Mouse (Mus musculus) midbrain, embryonic 11.5 days (tissue): Measurements from ENCODE around the gene Ostm1. TPM values are rescaled to one million over a fixed set of nuclear protein-coding genes. Genes with fewer than 3 reads are reported as not detected.
A peak's percentile ranks its signal among the peaks of the same experiment; 100 is the strongest.

Source experiments
- ATAC-seq: fragments of 200-750 bp; cut with Nextera tagmentation; 2 replicates; pipeline ENCODE4 v1.8.0; 2017; ENCODE audit warnings: moderate TSS enrichment, moderate library complexity; ENCODE audit not compliant: low FRiP score
- DNase-seq: peaks from one replicate; pipeline ENCODE4 v3.0.0; 2015; ENCODE audit warnings: low spot score; ENCODE audit errors: missing footprints
- H3K27ac ChIP-seq: fragments of 300-500 bp; sonication (generic); 2 replicates; pipeline ENCODE4 v1.5.1; 2014; ENCODE audit warnings: low read depth, low read length
- H3K27me3 ChIP-seq: fragments of 300-500 bp; sonication (generic); 2 replicates; pipeline ENCODE4 v1.6.1; 2014; ENCODE audit warnings: mild to moderate bottlenecking, low read length, moderate library complexity, mixed read lengths; ENCODE audit not compliant: control insufficient read depth, insufficient read depth
- H3K36me3 ChIP-seq: fragments of 300-500 bp; sonication (generic); 2 replicates; pipeline ENCODE4 v1.6.1; 2014; ENCODE audit warnings: mild to moderate bottlenecking, low read length, moderate library complexity, mixed read lengths; ENCODE audit not compliant: control insufficient read depth, insufficient read depth
- H3K4me1 ChIP-seq: fragments of 300-500 bp; sonication (generic); 2 replicates; pipeline ENCODE4 v1.6.1; 2014; ENCODE audit warnings: low read length; ENCODE audit not compliant: control insufficient read depth, insufficient read depth
- H3K4me2 ChIP-seq: fragments of 300-500 bp; sonication (generic); 2 replicates; pipeline ENCODE4 v1.6.1; 2014; ENCODE audit warnings: mild to moderate bottlenecking, moderate library complexity
- H3K4me3 ChIP-seq: fragments of 300-500 bp; sonication (generic); 2 replicates; pipeline ENCODE4 v1.5.1; 2014; ENCODE audit warnings: low read depth, low read length
- H3K9ac ChIP-seq: fragments of 300-500 bp; sonication (generic); 2 replicates; pipeline ENCODE4 v1.6.1; 2014; ENCODE audit warnings: low read length
- H3K9me3 ChIP-seq: fragments of 300-500 bp; sonication (generic); 2 replicates; pipeline ENCODE4 v1.6.1; 2016; ENCODE audit warnings: low read length; ENCODE audit not compliant: control insufficient read depth
- WGBS: fragments of 180-500 bp; shearing (Covaris S2); extraction: QIAGEN DNeasy Blood & Tissue Kit; methylation state at CpG from one replicate; pipeline ENCODE4 v1.1.7; 2014; 5-methylcytosine and 5-hydroxymethylcytosine counted together
- polyA plus RNA-seq: library from polyadenylated mRNA; unstranded; fragments of >200 nt; fragmentation: Nextera tagmentation; extraction: Ambion mirVana; gene quantifications from 2 replicates; pipeline ENCODE4 v1.2.1, GENCODE M21; 2014

The Ostm1 gene
- polyA plus RNA-seq, 1 experiment from 2014 or later = 28.5 TPM

- H3K4me1 ChIP-seq = peaks cover 15% of the 10 kb centered on the region
- H3K4me2 ChIP-seq = peak overlapping the region; percentile 1
- no peak overlapping the region for H3K9ac ChIP-seq
- no peak overlapping the region; the same call in 1 of the 2 replicates for H3K4me3 ChIP-seq
- no peaks in the 10 kb centered on the region for H3K9me3 ChIP-seq
- H3K27me3 ChIP-seq = peaks cover 87% of the 10 kb centered on the region
- 5% methylated on average over 15 of the region's 15 CpGs for WGBS
- ATAC-seq = peak; percentile 40; the same call in 1 of the 2 replicates
- peak; percentile 91 for DNase-seq
- H3K27ac ChIP-seq = no peak overlapping the region
- H3K36me3 ChIP-seq = peaks cover 4% of the 10 kb centered on the region
These were observed 10.7 kb upstream of the Ostm1 start for GRCm38 (mm10) chr10:42572971-42573370.

DNA sequence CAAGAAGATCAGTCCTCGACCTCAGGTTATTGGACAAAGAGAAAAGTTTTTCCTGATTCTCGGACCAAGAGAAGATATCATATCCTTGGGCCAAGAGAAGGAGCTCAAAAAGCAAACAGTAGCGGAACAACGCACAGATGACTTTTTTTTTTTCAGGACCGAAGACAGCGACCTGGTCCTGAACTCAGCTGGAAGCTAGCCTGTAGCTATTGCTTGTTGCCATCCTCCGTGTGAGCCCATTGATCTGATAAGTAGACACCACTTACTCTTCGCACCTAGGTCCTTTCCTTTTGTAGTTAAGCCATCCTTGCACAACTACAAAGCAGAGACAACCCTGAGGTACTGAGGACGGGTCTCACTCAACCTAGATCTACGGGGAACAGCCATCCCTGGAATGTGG lies 9.0 kb upstream of the Ostm1 start:
- H3K9me3 ChIP-seq = no peaks in the 10 kb centered on the region
- no peak overlapping the region for H3K4me2 ChIP-seq
- H3K9ac ChIP-seq = no peak overlapping the region
- no peak overlapping the region for H3K27ac ChIP-seq
- no peak overlapping the region for H3K4me3 ChIP-seq
- peaks cover 4% of the 10 kb centered on the region for H3K36me3 ChIP-seq
- peaks cover 21% of the 10 kb centered on the region for H3K4me1 ChIP-seq
- no peak for ATAC-seq
- peaks cover 86% of the 10 kb centered on the region for H3K27me3 ChIP-seq
- 11% methylated on average over 10 of the region's 10 CpGs for WGBS
- peak; percentile 92 for DNase-seq

DNA sequence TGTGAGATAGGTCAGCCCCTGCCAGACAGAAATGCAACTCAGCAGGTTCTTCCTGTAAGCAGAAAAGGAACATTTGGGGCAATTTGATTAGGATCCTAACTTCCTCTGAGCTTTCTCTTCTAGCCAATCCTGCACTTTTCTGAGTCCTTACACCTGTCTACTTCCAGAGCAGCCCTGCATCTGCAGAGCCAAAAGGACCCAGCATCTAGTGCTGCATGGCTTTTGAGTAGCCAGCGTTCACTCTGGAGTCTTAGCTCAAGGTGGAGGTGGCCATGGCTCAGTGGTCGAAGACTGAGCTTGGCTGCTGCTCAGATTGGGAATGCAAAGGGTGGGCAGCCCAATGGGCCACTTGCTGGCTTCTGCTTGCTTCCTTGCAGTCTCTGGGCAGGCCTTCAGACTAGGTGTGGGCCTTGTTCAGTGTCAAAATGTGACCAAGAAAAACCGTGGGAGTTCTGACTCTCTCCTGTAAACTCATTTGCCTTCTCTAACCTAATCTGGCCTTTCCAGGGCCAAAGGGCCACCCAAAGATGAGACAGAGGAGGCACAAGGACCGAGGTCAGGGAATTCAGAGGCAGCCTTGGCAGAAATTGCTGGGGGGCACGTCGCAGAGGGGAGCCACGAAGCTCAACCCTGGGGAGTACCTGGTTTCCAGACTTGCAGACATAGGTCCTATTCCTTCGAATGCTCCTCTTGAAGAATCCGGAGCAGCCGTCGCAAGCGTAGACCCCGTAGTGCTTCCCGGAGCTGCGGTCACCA lies 5.9 kb upstream of the Ostm1 start:
- peak; percentile 96 for DNase-seq
- peak overlapping the region; percentile 10 for H3K4me3 ChIP-seq
- H3K4me2 ChIP-seq = peak overlapping the region; percentile 72
- peaks cover 35% of the 10 kb centered on the region for H3K4me1 ChIP-seq
- H3K9ac ChIP-seq = peak overlapping the region; percentile 18; the same call in 1 of the 2 replicates
- WGBS = under 1% methylated on average over 15 of the region's 15 CpGs
- H3K9me3 ChIP-seq = no peaks in the 10 kb centered on the region
- no peak for ATAC-seq
- H3K27me3 ChIP-seq = peaks cover 81% of the 10 kb centered on the region
- no peaks in the 10 kb centered on the region for H3K36me3 ChIP-seq
- H3K27ac ChIP-seq = no peak overlapping the region

DNA sequence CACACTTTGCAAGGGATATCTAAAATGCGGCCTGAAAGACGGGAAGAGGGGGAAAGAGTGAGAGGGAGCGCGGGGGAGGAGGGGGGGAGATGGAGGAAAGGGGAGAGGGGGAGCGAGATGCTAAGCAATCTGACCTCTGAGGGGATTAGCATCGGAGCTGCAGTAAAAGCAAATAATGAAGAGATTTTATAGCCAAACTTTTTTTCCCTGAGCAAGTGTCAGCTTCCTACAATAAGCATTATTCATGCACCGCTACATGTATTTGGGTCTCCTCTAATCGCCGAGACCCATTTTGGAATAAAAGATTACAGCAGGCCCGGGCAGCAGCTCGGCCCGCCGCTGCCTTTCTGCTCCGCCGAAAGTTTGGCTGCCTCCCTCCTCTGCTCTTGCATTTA lies 5.3 kb upstream of the Ostm1 start:
- WGBS = 2% methylated on average over 15 of the region's 15 CpGs
- peak overlapping the region; percentile 72 for H3K4me2 ChIP-seq
- no peak overlapping the region for H3K27ac ChIP-seq
- DNase-seq (peak; percentile 95), ATAC-seq (peak; percentile 31; the same call in 1 of the 2 replicates)
- H3K4me3 ChIP-seq = peak overlapping the region; percentile 10; the same call in 1 of the 2 replicates
- H3K36me3 ChIP-seq = no peaks in the 10 kb centered on the region
- H3K27me3 ChIP-seq = peaks cover 81% of the 10 kb centered on the region
- peaks cover 33% of the 10 kb centered on the region for H3K4me1 ChIP-seq
- no peaks in the 10 kb centered on the region for H3K9me3 ChIP-seq
- no peak overlapping the region for H3K9ac ChIP-seq

- Histone ChIP-seq H3K9ac (peak overlapping the region; percentile 59), H3K27ac (no peak overlapping the region; the same call in 1 of the 2 replicates), H3K4me1 (peaks cover 28% of the 10 kb centered on the region), H3K27me3 (peaks cover 78% of the 10 kb centered on the region), H3K4me3 (peak overlapping the region; percentile 61), H3K36me3 (no peaks in the 10 kb centered on the region), H3K4me2 (peak overlapping the region; percentile 72), H3K9me3 (no peaks in the 10 kb centered on the region)
- ATAC-seq (no peak), DNase-seq (peak; percentile 93)
- under 1% methylated on average over 22 of the region's 22 CpGs for WGBS
These were observed 4.7 kb upstream of the Ostm1 start for GRCm38 (mm10) chr10:42578698-42579474.

DNA sequence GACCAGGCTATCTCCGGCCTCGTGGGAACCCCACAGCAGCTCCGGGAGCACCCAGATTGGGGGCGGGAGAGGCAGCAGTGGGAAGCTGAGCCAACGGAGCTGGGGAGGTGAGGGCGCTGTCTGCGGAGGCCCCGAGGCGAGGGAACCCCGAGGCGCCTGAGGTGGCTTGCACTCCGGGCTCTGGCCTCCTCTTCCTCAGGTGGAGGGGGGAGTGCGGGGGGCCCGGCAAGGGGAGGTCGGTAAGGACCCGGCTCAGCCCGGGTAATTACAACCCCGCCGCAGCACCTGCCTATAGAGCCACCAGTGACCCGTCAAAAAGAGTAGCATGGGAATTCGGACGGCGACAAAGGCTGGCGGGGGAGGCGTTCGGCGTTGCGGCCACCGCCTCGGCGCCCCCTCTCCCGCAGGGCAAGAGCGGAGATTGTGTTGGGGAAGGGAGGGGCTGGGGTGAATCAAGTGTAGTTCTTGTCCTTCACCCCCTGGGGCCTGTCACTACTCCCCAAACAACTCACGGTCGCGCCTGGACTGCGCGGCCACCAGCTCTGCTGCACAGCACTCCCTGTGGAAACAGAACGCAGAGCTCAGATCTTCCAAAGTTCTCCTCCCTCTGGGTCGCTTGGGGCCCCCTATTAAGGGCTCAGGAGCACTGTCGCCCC lies 4.0 kb upstream of the Ostm1 start:
- DNase-seq (peak; percentile 97), ATAC-seq (peak; percentile 49)
- WGBS = under 1% methylated on average over 41 of the region's 41 CpGs
- H3K4me2 ChIP-seq = peak overlapping the region; percentile 72
- H3K4me3 ChIP-seq = peak overlapping the region; percentile 61
- peak overlapping the region; percentile 21; the same call in 1 of the 2 replicates for H3K27ac ChIP-seq
- peaks cover 74% of the 10 kb centered on the region for H3K27me3 ChIP-seq
- no peaks in the 10 kb centered on the region for H3K36me3 ChIP-seq
- H3K9me3 ChIP-seq = no peaks in the 10 kb centered on the region
- H3K9ac ChIP-seq = peak overlapping the region; percentile 59
- H3K4me1 ChIP-seq = peaks cover 31% of the 10 kb centered on the region

GRCm38 (mm10) chr10:42580131-42580950 lies 3.3 kb upstream of the Ostm1 start:
- H3K9ac ChIP-seq = peak overlapping the region; percentile 59
- ATAC-seq = no peak
- H3K27ac ChIP-seq = peak overlapping the region; percentile 21; the same call in 1 of the 2 replicates
- WGBS = 1% methylated on average over 29 of the region's 29 CpGs
- no peaks in the 10 kb centered on the region for H3K36me3 ChIP-seq
- peak; percentile 96 for DNase-seq
- peak overlapping the region; percentile 72 for H3K4me2 ChIP-seq
- peaks cover 38% of the 10 kb centered on the region for H3K4me1 ChIP-seq
- no peaks in the 10 kb centered on the region for H3K9me3 ChIP-seq
- H3K4me3 ChIP-seq = peak overlapping the region; percentile 61
- peaks cover 74% of the 10 kb centered on the region for H3K27me3 ChIP-seq

DNA sequence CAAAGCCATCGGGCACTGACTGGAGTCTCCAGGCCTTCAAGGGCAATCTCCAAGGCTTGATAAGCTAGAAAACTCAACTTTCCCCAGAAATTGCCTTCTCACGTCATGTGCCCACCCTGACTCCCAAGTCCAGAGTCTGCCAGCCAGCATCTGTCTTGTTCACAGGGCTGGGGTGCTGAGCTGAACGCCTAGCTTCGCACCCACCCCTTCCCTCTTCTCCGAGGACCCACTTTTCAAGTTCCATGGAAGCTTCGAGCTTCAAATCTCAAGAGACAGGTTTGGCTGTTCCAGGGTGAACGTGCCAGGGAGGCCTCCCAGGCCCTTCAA lies 2.7 kb upstream of the Ostm1 start:
- H3K9me3 ChIP-seq = no peaks in the 10 kb centered on the region
- peak overlapping the region; percentile 59 for H3K9ac ChIP-seq
- H3K27ac ChIP-seq = 0 out of 2 replicates have a peak overlapping the region, but pooled peaks have one; percentile 9
- peak overlapping the region; percentile 61 for H3K4me3 ChIP-seq
- ATAC-seq = no peak
- peaks cover 74% of the 10 kb centered on the region for H3K27me3 ChIP-seq
- under 1% methylated on average over 7 of the region's 7 CpGs for WGBS
- peak; percentile 94 for DNase-seq
- peaks cover 40% of the 10 kb centered on the region for H3K4me1 ChIP-seq
- no peaks in the 10 kb centered on the region for H3K36me3 ChIP-seq
- peak overlapping the region; percentile 72 for H3K4me2 ChIP-seq
